Comparison of ENCODE assay signal across 8 mouse cellular contexts in genomic region chrX:53055771-53056170, GRCm38 (mm10).
DNase-seq lines count a peak whose midpoint lies in the region; ATAC-seq lines count a peak whose summit lies in the region.

No protein-coding gene starts in this region.

- no peaks in the 10 kb centered on the region for H3K9me3 ChIP-seq in embryonic facial prominence, embryonic 10.5 days
- no peaks in the 10 kb centered on the region; the same call in 1 of the 2 replicates for H3K9me3 ChIP-seq in hindbrain, embryonic 16.5 days (ENCODE audit: control insufficient read depth, low read length)

- peak overlapping the region; percentile 93; the same call in 1 of the 2 replicates for H3K27ac ChIP-seq in embryonic facial prominence, embryonic 10.5 days (replicated peaks)
- no peak overlapping the region for H3K27ac ChIP-seq in hindbrain, embryonic 16.5 days (ENCODE audit: low read depth, low read length)

- no peak for ATAC-seq in hindbrain, embryonic 16.5 days

- H3K4me2 ChIP-seq in hindbrain, embryonic 16.5 days (ENCODE audit: low read length): peak overlapping the region; percentile 74

- peaks cover 10% of the 10 kb centered on the region for H3K36me3 ChIP-seq in embryonic facial prominence, embryonic 10.5 days (replicated peaks)
- H3K36me3 ChIP-seq in hindbrain, embryonic 16.5 days (ENCODE audit: control insufficient read depth, insufficient read depth, low read length): no peaks in the 10 kb centered on the region

- peak overlapping the region; percentile 71 for H3K4me3 ChIP-seq in embryonic facial prominence, embryonic 10.5 days
- H3K4me3 ChIP-seq in hindbrain, embryonic 16.5 days (ENCODE audit: low read length): peak overlapping the region; percentile 49

- peaks cover 31% of the 10 kb centered on the region for H3K4me1 ChIP-seq in embryonic facial prominence, embryonic 10.5 days
- no peaks in the 10 kb centered on the region for H3K4me1 ChIP-seq in hindbrain, embryonic 16.5 days (ENCODE audit: control insufficient read depth, insufficient read depth, low read depth, low read length)

- intact Hi-C loops in heart, postnatal 25 days (cut with DNase I): loop anchor here (5.0 to 10.0 kb wide), 3 partner anchors 112 to 309 kb away; no protein-coding TSS in a partner anchor

- H3K9ac ChIP-seq in hindbrain, embryonic 16.5 days (ENCODE audit: low read depth, low read length): no peak overlapping the region

- 14% methylated on average over 9 of the region's 9 CpGs for WGBS in embryonic facial prominence, embryonic 10.5 days
- WGBS in hindbrain, embryonic 16.5 days: 18% methylated on average over 9 of the region's 9 CpGs

- peak; percentile 6 for DNase-seq in heart, adult 8-10 months (ENCODE audit: low spot score)
- DNase-seq in heart, postnatal 25 days (ENCODE audit: low spot score): no peak
- DNase-seq in embryonic facial prominence, embryonic 10.5 days (ENCODE audit: low spot score): no peak
- DNase-seq in lung, postnatal 4 days: peak; percentile 25 to 26
- DNase-seq in Muller cell, postnatal 12 days (ENCODE audit: inconsistent ontology term): no peak
- DNase-seq in urinary bladder, adult 2 months (ENCODE audit: low spot score): no peak
- no peak for DNase-seq in gastrocnemius, postnatal 10 days

- H3K27me3 ChIP-seq in embryonic facial prominence, embryonic 10.5 days (replicated peaks; ENCODE audit: low read depth, poor library complexity, severe bottlenecking): peaks cover 32% of the 10 kb centered on the region
- no peaks in the 10 kb centered on the region; the same call in 1 of the 2 replicates for H3K27me3 ChIP-seq in hindbrain, embryonic 16.5 days (replicated peaks; ENCODE audit: control insufficient read depth, insufficient read depth, low read length)

Comparison
In these comparisons a context has a peak if more than half of its experiments do, and no peak if none do; other contexts are left out.
1. DNase-seq: peak in heart, adult 8-10 months (single experiment) and lung, postnatal 4 days (2 of 2); none in heart, postnatal 25 days (single experiment), embryonic facial prominence, embryonic 10.5 days (single experiment), Muller cell, postnatal 12 days (single experiment), urinary bladder, adult 2 months (single experiment) and gastrocnemius, postnatal 10 days (single experiment).